Mouse (Mus musculus): ENCODE data around the gene Ppp1r1b. TPM values are rescaled to one million over a fixed set of nuclear protein-coding genes. Genes with fewer than 3 reads are reported as not detected.

Gene Ppp1r1b
- polyA plus RNA-seq, 1 experiment from 2014 or later, result 30.4 TPM

- Histone ChIP-seq H3K36me3 (no peaks in the 10 kb centered on the region), H3K9me3 (replicated peaks) (no peaks in the 10 kb centered on the region), H3K27ac (ENCODE audit: poor library complexity, severe bottlenecking) (no peak overlapping the region), H3K4me3 (no peak overlapping the region), H3K4me2 (no peak overlapping the region), H3K27me3 (replicated peaks) (peaks cover 98% of the 10 kb centered on the region), H3K9ac (no peak overlapping the region), H3K4me1 (replicated peaks) (no peaks in the 10 kb centered on the region)
- 9% methylated on average over 5 of the region's 5 CpGs for WGBS
- ATAC-seq (ENCODE audit: insufficient number of reproducible peaks, low FRiP score), result no peak
These were observed 26.6 kb upstream of the Ppp1r1b start for GRCm38 (mm10) chr11:98321677-98322003.

- no peak overlapping the region for H3K4me3 ChIP-seq
- no peak overlapping the region for H3K9ac ChIP-seq
- H3K4me1 ChIP-seq (replicated peaks), result peaks cover 5% of the 10 kb centered on the region
- H3K4me2 ChIP-seq, result no peak overlapping the region
- H3K27ac ChIP-seq (ENCODE audit: poor library complexity, severe bottlenecking), result no peak overlapping the region
- H3K36me3 ChIP-seq, result no peaks in the 10 kb centered on the region
- 0% methylated on average over 1 of the region's 1 CpGs for WGBS
- H3K9me3 ChIP-seq (replicated peaks), result no peaks in the 10 kb centered on the region
- peaks cover 98% of the 10 kb centered on the region for H3K27me3 ChIP-seq (replicated peaks)
- no peak for ATAC-seq (ENCODE audit: insufficient number of reproducible peaks, low FRiP score)
These were observed 26.0 kb upstream of the Ppp1r1b start for GRCm38 (mm10) chr11:98322159-98322558.

DNA sequence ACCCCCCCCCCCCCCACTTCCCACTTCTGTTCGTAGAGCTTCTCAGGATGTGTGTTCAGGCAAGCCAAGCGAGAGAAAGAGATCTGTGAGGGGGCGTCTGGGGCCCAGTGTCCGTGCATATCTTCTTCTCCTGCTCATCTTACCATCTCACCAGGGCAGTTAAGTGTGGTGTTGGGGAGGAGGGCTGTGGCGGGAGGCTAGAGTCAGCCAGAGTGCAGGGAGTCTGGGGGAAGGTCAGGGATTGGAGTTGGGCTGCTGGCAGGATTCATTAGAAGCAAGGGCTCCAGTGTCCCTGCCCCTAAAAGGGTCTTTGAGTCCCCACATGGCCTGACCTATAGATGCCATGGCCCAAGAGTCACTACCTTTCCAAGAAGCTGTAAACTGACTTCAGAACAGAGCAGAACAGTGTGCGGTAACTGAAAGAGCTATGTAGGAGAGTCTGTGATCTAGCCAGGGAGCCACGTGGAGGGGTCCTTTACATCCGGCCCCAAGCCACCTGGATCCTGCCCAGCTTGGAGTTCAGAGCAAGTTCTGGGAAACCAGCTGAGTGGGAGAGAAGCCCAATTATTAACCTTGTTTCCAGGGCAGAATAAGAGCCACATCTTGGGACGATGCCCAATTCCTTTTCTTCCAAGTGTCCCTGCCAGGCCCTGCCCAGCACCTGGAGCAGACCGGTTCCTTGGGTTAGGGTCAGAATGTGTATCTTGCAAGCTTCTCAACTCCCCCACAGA is 24.9 kb upstream of the Ppp1r1b start:
- Histone ChIP-seq H3K9ac (no peak overlapping the region), H3K27ac (ENCODE audit: poor library complexity, severe bottlenecking) (no peak overlapping the region), H3K4me1 (replicated peaks) (peaks cover 16% of the 10 kb centered on the region), H3K4me3 (no peak overlapping the region), H3K4me2 (no peak overlapping the region), H3K36me3 (no peaks in the 10 kb centered on the region), H3K27me3 (replicated peaks) (peaks cover 98% of the 10 kb centered on the region), H3K9me3 (replicated peaks) (no peaks in the 10 kb centered on the region)
- ATAC-seq (ENCODE audit: insufficient number of reproducible peaks, low FRiP score), result no peak
- 4% methylated on average over 10 of the region's 10 CpGs for whole genome bisulfite sequencing

DNA sequence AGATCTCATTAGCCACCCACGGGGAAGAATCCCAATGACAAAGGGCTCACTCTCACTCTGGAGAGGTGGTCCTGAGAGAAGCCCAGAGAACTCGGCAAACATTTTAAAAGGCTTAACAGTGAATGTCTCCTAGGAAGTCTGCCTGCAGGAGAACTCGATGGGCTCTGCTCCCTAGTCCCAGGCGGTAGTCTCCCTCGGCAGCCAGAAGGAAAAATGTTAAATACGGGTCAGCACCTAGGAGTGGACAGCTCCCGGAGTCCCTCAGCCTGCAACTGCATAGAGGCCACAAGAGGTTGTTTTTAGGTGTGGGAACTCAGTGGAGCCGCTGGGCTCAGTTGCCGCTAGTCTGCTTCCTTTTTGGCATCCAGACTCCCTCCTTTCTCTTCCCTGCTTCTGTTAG is 24.3 kb upstream of the Ppp1r1b start:
- peaks cover 98% of the 10 kb centered on the region for H3K27me3 ChIP-seq (replicated peaks)
- H3K4me2 ChIP-seq, result no peak overlapping the region
- 1% methylated on average over 9 of the region's 9 CpGs for WGBS
- H3K4me1 ChIP-seq (replicated peaks), result peaks cover 22% of the 10 kb centered on the region
- H3K36me3 ChIP-seq, result no peaks in the 10 kb centered on the region
- H3K9me3 ChIP-seq (replicated peaks), result no peaks in the 10 kb centered on the region
- no peak for ATAC-seq (ENCODE audit: insufficient number of reproducible peaks, low FRiP score)
- H3K4me3 ChIP-seq, result no peak overlapping the region
- no peak overlapping the region for H3K9ac ChIP-seq
- no peak overlapping the region for H3K27ac ChIP-seq (ENCODE audit: poor library complexity, severe bottlenecking)

DNA sequence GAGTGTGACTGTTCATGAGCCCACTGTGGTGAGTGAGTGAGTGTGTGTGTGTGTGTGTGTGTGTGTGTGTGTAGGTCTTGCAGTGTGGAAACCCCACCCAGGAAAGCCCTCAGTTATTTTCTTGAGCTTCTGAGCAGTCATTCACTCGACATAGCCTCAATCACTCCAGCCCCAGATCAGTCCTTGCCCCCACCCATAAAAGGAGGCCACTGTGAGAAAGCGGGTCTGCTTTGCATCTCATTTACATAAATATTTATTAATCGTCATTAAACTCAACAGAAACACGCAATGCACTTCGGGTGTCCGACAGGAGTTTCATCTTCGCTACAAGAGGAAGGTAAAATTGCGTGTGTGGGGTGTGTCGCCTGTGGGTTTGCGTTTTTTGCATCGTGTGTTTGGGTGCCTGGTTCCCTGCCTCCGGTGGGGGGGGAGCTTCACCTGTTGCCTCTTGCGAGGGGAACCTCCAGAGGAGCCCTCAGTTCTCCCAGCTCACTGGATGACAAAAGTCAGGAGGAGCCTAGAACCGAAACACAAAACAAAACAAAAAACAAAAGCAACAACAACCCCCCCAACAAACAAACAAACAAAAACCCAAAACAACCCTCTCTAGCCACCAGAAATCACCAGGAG is 22.9 kb upstream of the Ppp1r1b start:
- peaks cover 98% of the 10 kb centered on the region for H3K27me3 ChIP-seq (replicated peaks)
- H3K4me3 ChIP-seq, result no peak overlapping the region
- no peaks in the 10 kb centered on the region for H3K36me3 ChIP-seq
- H3K27ac ChIP-seq (ENCODE audit: poor library complexity, severe bottlenecking), result no peak overlapping the region
- peaks cover 22% of the 10 kb centered on the region for H3K4me1 ChIP-seq (replicated peaks)
- H3K4me2 ChIP-seq, result no peak overlapping the region
- H3K9ac ChIP-seq, result no peak overlapping the region
- no peak for ATAC-seq (ENCODE audit: insufficient number of reproducible peaks, low FRiP score)
- no peaks in the 10 kb centered on the region for H3K9me3 ChIP-seq (replicated peaks)
- WGBS, result 5% methylated on average over 14 of the region's 14 CpGs

GRCm38 (mm10) chr11:98325821-98326218 is 22.4 kb upstream of the Ppp1r1b start:
- H3K4me3 ChIP-seq, result no peak overlapping the region
- no peak for ATAC-seq (ENCODE audit: insufficient number of reproducible peaks, low FRiP score)
- no peak overlapping the region for H3K9ac ChIP-seq
- peaks cover 98% of the 10 kb centered on the region for H3K27me3 ChIP-seq (replicated peaks)
- H3K27ac ChIP-seq (ENCODE audit: poor library complexity, severe bottlenecking), result no peak overlapping the region
- 7% methylated on average over 22 of the region's 22 CpGs for WGBS
- no peaks in the 10 kb centered on the region for H3K9me3 ChIP-seq (replicated peaks)
- H3K4me2 ChIP-seq, result no peak overlapping the region
- H3K36me3 ChIP-seq, result no peaks in the 10 kb centered on the region
- H3K4me1 ChIP-seq (replicated peaks), result peaks cover 22% of the 10 kb centered on the region

DNA sequence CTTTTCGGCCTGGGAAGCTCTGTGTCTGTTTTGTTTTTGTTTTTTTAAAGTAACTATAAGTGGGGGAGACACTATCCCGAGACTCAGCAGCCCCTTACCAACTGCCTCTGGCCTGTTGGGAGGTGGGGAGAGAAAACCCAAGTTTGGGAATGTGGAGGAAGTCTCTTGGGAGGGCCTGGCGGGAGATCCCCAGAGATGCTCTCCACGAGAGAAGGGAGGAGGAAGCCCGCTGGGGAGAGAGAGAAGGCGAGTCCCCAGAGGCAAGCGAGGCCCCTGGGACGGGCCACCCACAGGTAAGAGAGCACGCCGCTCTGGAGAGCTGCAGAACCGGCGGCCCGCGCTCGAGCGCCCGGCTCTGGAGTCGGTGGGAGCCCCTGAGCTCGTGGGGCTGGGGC is 21.5 kb upstream of the Ppp1r1b start:
- no peak for ATAC-seq (ENCODE audit: insufficient number of reproducible peaks, low FRiP score)
- H3K4me1 ChIP-seq (replicated peaks), result peaks cover 22% of the 10 kb centered on the region
- H3K4me3 ChIP-seq, result peak overlapping the region; percentile 37
- no peaks in the 10 kb centered on the region for H3K36me3 ChIP-seq
- H3K4me2 ChIP-seq, result peak overlapping the region; percentile 64
- H3K9ac ChIP-seq, result no peak overlapping the region
- no peaks in the 10 kb centered on the region for H3K9me3 ChIP-seq (replicated peaks)
- no peak overlapping the region for H3K27ac ChIP-seq (ENCODE audit: poor library complexity, severe bottlenecking)
- WGBS, result 0% methylated on average over 19 of the region's 19 CpGs
- H3K27me3 ChIP-seq (replicated peaks), result peaks cover 98% of the 10 kb centered on the region

DNA sequence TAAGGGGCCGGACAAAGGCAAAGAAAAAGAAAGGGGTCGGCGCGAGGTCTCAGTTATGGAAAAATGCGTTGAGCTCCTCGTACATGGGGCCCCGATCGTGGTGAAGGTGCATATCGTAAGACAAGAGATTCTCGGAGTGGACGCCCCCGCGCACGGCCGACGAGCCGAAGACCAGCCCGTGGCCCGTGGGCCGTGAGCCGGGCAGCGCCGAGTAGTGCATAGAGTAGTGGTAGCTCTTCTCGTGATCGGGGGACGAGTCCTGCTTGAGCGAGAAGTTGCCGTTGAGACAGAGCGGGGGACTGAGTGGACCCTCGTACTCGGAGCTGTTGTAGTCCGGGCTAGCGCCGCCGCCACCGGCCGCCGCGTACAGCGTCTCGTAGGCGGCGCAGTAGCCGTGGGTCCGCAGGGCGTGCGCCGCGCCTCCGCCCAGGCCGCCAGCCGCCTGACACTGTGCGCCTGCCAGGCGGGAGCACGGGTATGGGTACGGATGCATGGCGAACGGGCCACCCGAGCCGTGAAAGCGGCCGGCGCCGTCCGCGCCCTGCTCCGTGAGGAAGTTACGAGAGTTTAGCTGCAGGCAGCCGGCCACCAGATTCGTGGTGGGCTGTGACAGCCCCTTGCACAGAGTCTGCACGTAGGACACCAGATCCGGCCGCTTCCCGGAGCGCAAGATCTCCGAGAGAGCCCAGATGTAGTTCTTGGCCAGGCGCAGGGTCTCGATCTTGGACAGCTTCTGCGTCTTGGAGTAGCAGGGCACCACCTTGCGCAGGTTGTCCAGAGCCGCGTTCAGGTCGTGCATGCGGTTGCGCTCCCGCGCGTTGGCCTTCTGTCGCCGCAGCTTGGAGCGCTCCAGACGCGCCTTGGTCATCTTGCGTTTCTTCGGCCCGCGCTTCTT is 20.8 kb upstream of the Ppp1r1b start:
- Histone ChIP-seq H3K36me3 (no peaks in the 10 kb centered on the region), H3K27me3 (replicated peaks) (peaks cover 98% of the 10 kb centered on the region), H3K9me3 (replicated peaks) (no peaks in the 10 kb centered on the region), H3K4me2 (peak overlapping the region; percentile 64), H3K4me1 (replicated peaks) (peaks cover 22% of the 10 kb centered on the region), H3K4me3 (peak overlapping the region; percentile 37), H3K27ac (ENCODE audit: poor library complexity, severe bottlenecking) (no peak overlapping the region), H3K9ac (0 out of 2 replicates have a peak overlapping the region, but pooled peaks have one; percentile 6)
- ATAC-seq (ENCODE audit: insufficient number of reproducible peaks, low FRiP score), result peak; percentile 11; the same call in 1 of the 2 replicates
- under 1% methylated on average over 97 of the region's 97 CpGs for WGBS

- H3K4me1 ChIP-seq (replicated peaks), result peaks cover 22% of the 10 kb centered on the region
- no peaks in the 10 kb centered on the region for H3K9me3 ChIP-seq (replicated peaks)
- H3K36me3 ChIP-seq, result no peaks in the 10 kb centered on the region
- peak overlapping the region; percentile 37 for H3K4me3 ChIP-seq
- H3K4me2 ChIP-seq, result peak overlapping the region; percentile 64
- WGBS, result under 1% methylated on average over 31 of the region's 35 CpGs
- ATAC-seq (ENCODE audit: insufficient number of reproducible peaks, low FRiP score), result peak; percentile 13; the same call in 1 of the 2 replicates
- H3K27me3 ChIP-seq (replicated peaks), result peaks cover 98% of the 10 kb centered on the region
- H3K9ac ChIP-seq, result no peak overlapping the region
- H3K27ac ChIP-seq (ENCODE audit: poor library complexity, severe bottlenecking), result no peak overlapping the region
These were observed 20.2 kb upstream of the Ppp1r1b start for GRCm38 (mm10) chr11:98328031-98328370.

DNA sequence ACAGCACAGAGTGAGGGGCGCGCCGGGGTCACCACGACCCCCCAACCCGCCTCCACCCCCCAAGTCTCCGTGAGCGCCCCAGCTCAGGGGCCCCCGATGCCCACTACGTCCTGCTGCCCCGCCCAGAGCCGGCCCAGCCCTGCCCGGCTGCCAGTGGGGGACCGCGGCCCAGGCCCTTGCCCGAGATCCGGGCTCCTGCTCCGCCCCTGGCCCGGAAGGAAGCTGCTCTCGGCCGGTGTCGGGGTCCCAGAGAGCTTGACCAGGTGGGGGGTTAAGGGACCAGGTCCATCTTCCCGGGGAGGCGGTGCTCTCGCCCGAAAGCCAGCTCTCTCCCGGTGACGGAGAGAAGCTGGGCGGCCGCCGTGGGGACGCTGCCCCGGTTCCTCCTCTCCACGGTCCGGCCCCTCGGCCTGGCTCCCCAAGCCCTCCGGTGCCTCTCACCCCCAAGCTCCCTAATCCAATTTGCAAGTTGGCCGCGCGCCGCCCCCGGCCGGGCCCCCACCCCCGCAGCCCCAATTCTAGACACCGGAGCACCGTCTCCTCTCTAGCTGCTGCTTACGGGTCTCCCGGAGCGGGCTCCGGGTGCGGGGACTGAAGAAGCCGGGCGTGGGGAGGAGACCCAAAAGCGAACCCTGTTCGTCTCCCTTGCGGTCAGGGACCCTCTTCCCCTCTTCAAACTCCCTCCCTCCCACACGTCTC is 19.7 kb upstream of the Ppp1r1b start:
- ATAC-seq (ENCODE audit: insufficient number of reproducible peaks, low FRiP score), result 0 out of 2 replicates have a peak, but pooled peaks have one; percentile 11
- under 1% methylated on average over 53 of the region's 56 CpGs for WGBS
- no peak overlapping the region for H3K27ac ChIP-seq (ENCODE audit: poor library complexity, severe bottlenecking)
- H3K9ac ChIP-seq, result no peak overlapping the region
- peaks cover 22% of the 10 kb centered on the region for H3K4me1 ChIP-seq (replicated peaks)
- peaks cover 98% of the 10 kb centered on the region for H3K27me3 ChIP-seq (replicated peaks)
- H3K36me3 ChIP-seq, result no peaks in the 10 kb centered on the region
- peak overlapping the region; percentile 37 for H3K4me3 ChIP-seq
- peak overlapping the region; percentile 64 for H3K4me2 ChIP-seq
- H3K9me3 ChIP-seq (replicated peaks), result no peaks in the 10 kb centered on the region
